ENCODE assay signal across 27 mouse cellular contexts in the genomic region with DNA sequence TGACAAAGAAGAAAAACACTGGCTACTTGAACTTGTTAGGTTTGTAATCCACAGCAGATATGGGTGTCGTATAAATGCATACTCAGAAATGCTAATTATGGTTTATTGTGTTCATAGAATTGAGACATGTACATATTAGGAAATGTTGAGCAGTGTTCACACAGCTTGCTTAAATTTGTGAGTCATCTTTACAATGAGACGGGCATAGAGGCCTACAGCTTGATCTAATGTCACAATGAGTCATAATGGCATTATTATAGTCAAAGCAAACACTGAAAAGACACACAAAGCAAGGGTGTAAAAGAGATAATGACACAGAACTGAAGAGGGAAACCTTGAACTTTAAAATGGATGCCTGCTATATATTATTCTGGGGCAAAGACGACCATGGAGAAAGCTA.
DNase-seq lines count a peak whose midpoint lies in the region; ATAC-seq and TF ChIP-seq lines count a peak whose summit lies in the region.
"Had no signal": no experiment of that assay in that cellular context is flagged by ENCODE, and none has a peak within 500 bp of the region (broad histone marks: within the 10 kb centered on the region; RNA-seq: fewer than 3 reads in every experiment).

No protein-coding gene starts in this region.

- no peak overlapping the region for H3K4me3 ChIP-seq in intestine, embryonic 14.5 days (ENCODE audit: low read depth, low read length)
- no peak overlapping the region for H3K4me3 ChIP-seq in myocyte
- H3K4me3 ChIP-seq in limb, embryonic 10.5 days, result no peak overlapping the region
- H3K4me3 ChIP-seq: embryonic facial prominence, embryonic 13.5 days; erythroblast, embryonic 14.5 days; heart, embryonic 10.5 days; heart, embryonic 15.5 days; kidney, embryonic 15.5 days; layer of hippocampus, adult 2 months; liver, embryonic 12.5 days; midbrain, embryonic 15.5 days; neural tube, embryonic 12.5 days had no signal

- H3K27me3 ChIP-seq in intestine, embryonic 14.5 days (replicated peaks; ENCODE audit: control insufficient read depth, insufficient read depth, low read length), result no peaks in the 10 kb centered on the region
- H3K27me3 ChIP-seq in myocyte (ENCODE audit: control insufficient read depth, insufficient read depth, insufficient read length), result no peaks in the 10 kb centered on the region
- no peaks in the 10 kb centered on the region for H3K27me3 ChIP-seq in limb, embryonic 10.5 days (ENCODE audit: low read depth, poor library complexity, severe bottlenecking)
- H3K27me3 ChIP-seq: embryonic facial prominence, embryonic 13.5 days; heart, embryonic 15.5 days; kidney, embryonic 15.5 days; liver, embryonic 12.5 days; midbrain, embryonic 15.5 days; neural tube, embryonic 12.5 days had no signal

- TF ChIP-seq POLR2A in myocyte (IDR thresholded peaks at IDR 0.05; ENCODE audit: insufficient read length, low read depth), result no peak

- 0 out of 2 replicates have a peak, but pooled peaks have one; percentile 55 for ATAC-seq in intestine, embryonic 14.5 days (replicated peaks; ENCODE audit: low FRiP score, low TSS enrichment, low read depth)
- ATAC-seq: forebrain, embryonic 16.5 days; hindbrain, embryonic 16.5 days; liver, embryonic 12.5 days; liver, postnatal 0 days; midbrain, embryonic 15.5 days had no signal

- DNase-seq in 416B (ENCODE audit: low read depth), result peak; percentile 70
- DNase-seq in Muller cell, postnatal 12 days (ENCODE audit: inconsistent ontology term), result peak; percentile 36
- DNase-seq in intestine, embryonic 14.5 days (ENCODE audit: low spot score), result no peak
- no peak for DNase-seq in limb, embryonic 10.5 days (ENCODE audit: low spot score)
- no peak for DNase-seq in layer of hippocampus, adult 9-10 months (ENCODE audit: low spot score)
- DNase-seq: adrenal gland, adult 2 months; cerebellum, adult 8-10 months; cerebellum, postnatal 36 days; embryo, embryonic 11 days; gastrocnemius, postnatal 10 days; kidney, adult 11 months; kidney, postnatal 25 days; liver, postnatal 0 days; thymus, postnatal 4 days had no signal

- no peak overlapping the region for H3K9ac ChIP-seq in intestine, embryonic 14.5 days (ENCODE audit: low read length)
- H3K9ac ChIP-seq: embryonic facial prominence, embryonic 13.5 days; heart, embryonic 15.5 days; kidney, embryonic 15.5 days; liver, embryonic 12.5 days; liver, postnatal 0 days; midbrain, embryonic 15.5 days; neural tube, embryonic 12.5 days had no signal

- no peaks in the 10 kb centered on the region for H3K36me3 ChIP-seq in intestine, embryonic 14.5 days (ENCODE audit: control insufficient read depth, insufficient read depth, low read length)
- H3K36me3 ChIP-seq in myocyte (ENCODE audit: control insufficient read depth, insufficient read depth), result no peaks in the 10 kb centered on the region
- H3K36me3 ChIP-seq in limb, embryonic 10.5 days, result no peaks in the 10 kb centered on the region
- H3K36me3 ChIP-seq: embryonic facial prominence, embryonic 13.5 days; heart, embryonic 10.5 days; heart, embryonic 15.5 days; kidney, embryonic 15.5 days; liver, embryonic 12.5 days; midbrain, embryonic 15.5 days; neural tube, embryonic 12.5 days had no signal

- H3K4me2 ChIP-seq in intestine, embryonic 14.5 days (ENCODE audit: low read length), result no peak overlapping the region
- H3K4me2 ChIP-seq in myocyte (ENCODE audit: low read depth), result no peak overlapping the region
- H3K4me2 ChIP-seq: embryonic facial prominence, embryonic 13.5 days; heart, embryonic 15.5 days; kidney, embryonic 15.5 days; liver, embryonic 12.5 days; midbrain, embryonic 15.5 days; neural tube, embryonic 12.5 days had no signal

- H3ac ChIP-seq in myocyte (ENCODE audit: control insufficient read depth, insufficient read length), result no peak overlapping the region

- H3K9me3 ChIP-seq in intestine, embryonic 14.5 days (ENCODE audit: control insufficient read depth, low read length), result no peaks in the 10 kb centered on the region
- no peaks in the 10 kb centered on the region for H3K9me3 ChIP-seq in limb, embryonic 10.5 days (replicated peaks)
- H3K9me3 ChIP-seq: embryonic facial prominence, embryonic 13.5 days; heart, embryonic 10.5 days; heart, embryonic 15.5 days; kidney, embryonic 15.5 days; liver, embryonic 12.5 days; midbrain, embryonic 15.5 days; neural tube, embryonic 12.5 days had no signal

- no peaks in the 10 kb centered on the region for H3K79me2 ChIP-seq in myocyte (ENCODE audit: control insufficient read depth, insufficient read depth)

- no peak overlapping the region for H3K27ac ChIP-seq in intestine, embryonic 14.5 days (ENCODE audit: low read depth)
- H3K27ac ChIP-seq in limb, embryonic 10.5 days, result no peak overlapping the region
- H3K27ac ChIP-seq: embryonic facial prominence, embryonic 13.5 days; heart, embryonic 10.5 days; heart, embryonic 15.5 days; kidney, embryonic 15.5 days; layer of hippocampus, adult 2 months; liver, embryonic 12.5 days; macrophage; midbrain, embryonic 15.5 days; neural tube, embryonic 12.5 days had no signal

- H3K4me1 ChIP-seq in intestine, embryonic 14.5 days (replicated peaks; ENCODE audit: control insufficient read depth, insufficient read depth, low read length), result no peaks in the 10 kb centered on the region
- H3K4me1 ChIP-seq in limb, embryonic 10.5 days, result no peaks in the 10 kb centered on the region
- H3K4me1 ChIP-seq: embryonic facial prominence, embryonic 13.5 days; heart, embryonic 10.5 days; heart, embryonic 15.5 days; kidney, embryonic 15.5 days; liver, embryonic 12.5 days; midbrain, embryonic 15.5 days; neural tube, embryonic 12.5 days had no signal

- WGBS in intestine, embryonic 14.5 days, result 55% methylated on average over 3 of the region's 3 CpGs
- 87% methylated on average over 3 of the region's 3 CpGs for WGBS in limb, embryonic 10.5 days

TF ChIP-seq in myocyte, 11 proteins besides CTCF, POLR2A, EP300 and RAD21:
- no peak for TF ChIP-seq POLR2AphosphoS2 (IDR thresholded peaks at IDR 0.05; ENCODE audit: insufficient read length, low read depth)
- TF ChIP-seq SRF (IDR thresholded peaks at IDR 0.05; ENCODE audit: control insufficient read depth, insufficient read length, low read depth), result peak; percentile 62
- no peak for TF ChIP-seq E2F4 (IDR thresholded peaks at IDR 0.05; ENCODE audit: insufficient read depth)
- no peak for TF ChIP-seq TCF3 (IDR thresholded peaks at IDR 0.05; ENCODE audit: insufficient read length, low read depth)
- no peak for TF ChIP-seq MAX (IDR thresholded peaks at IDR 0.05; ENCODE audit: low read depth)
- TF ChIP-seq TCF12 (IDR thresholded peaks at IDR 0.05; ENCODE audit: insufficient read depth, poor library complexity, severe bottlenecking), result no peak
- no peak for TF ChIP-seq REST (IDR thresholded peaks at IDR 0.05; ENCODE audit: insufficient read depth, insufficient read length)
- no peak for TF ChIP-seq USF1 (IDR thresholded peaks at IDR 0.05; ENCODE audit: low read depth)

Comparison
In these comparisons a context has a peak if more than half of its experiments do, and no peak if none do; other contexts are left out.
1. DNase-seq: peak in 416B (single experiment) and Muller cell, postnatal 12 days (single experiment); none in intestine, embryonic 14.5 days (single experiment), limb, embryonic 10.5 days (single experiment) and layer of hippocampus, adult 9-10 months (single experiment).